Mouse (Mus musculus) spleen, adult 2 months (tissue): Measurements from ENCODE around the gene Ddx55.
A peak's percentile ranks its signal among the peaks of the same experiment; 100 is the strongest.

Experiments
- CTCF ChIP-seq: fragments of 200-500 bp; IDR thresholded peaks from 2 replicates; pipeline ENCODE4 v1.5.1; 2011; ENCODE audit warnings: mild to moderate bottlenecking, inconsistent platforms; ENCODE audit not compliant: insufficient read depth, insufficient read length, insufficient replicate concordance; ENCODE audit errors: extremely low read depth
- POLR2A ChIP-seq: fragments of 200-500 bp; IDR thresholded peaks from 2 replicates; pipeline ENCODE4 v1.6.1; 2011; ENCODE audit warnings: low read depth, low read length, inconsistent platforms

GRCm38 (mm10) chr5:124552558-124553307, at the start of gene Ddx55:
- TF ChIP-seq POLR2A (peak; percentile 78), CTCF (peak; percentile 10; the same call in 1 of the 2 replicates)
